In the genomic region with DNA sequence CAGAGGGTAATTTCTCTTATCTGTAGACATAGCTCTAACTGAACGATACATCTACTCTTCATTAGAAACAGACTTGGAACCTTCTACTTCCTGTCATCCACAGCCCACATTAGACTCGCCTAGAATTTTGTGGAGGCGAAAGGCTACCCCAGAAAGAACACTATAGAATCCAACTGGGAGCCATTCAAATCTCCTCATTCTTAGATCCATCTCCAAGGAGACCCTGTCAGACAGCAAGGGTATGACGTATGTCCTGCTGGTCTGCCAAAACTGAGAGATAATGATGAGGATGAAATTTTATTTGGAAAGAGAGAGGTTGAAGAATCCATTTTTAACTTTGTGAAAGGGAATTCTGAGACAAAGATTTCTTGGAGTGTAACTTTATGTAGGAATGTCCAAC, we compare ENCODE assay signal across 27 mouse cellular contexts.
A peak's percentile ranks its signal among the peaks of the same experiment; 100 is the strongest.
DNase-seq lines count a peak whose midpoint lies in the region; ATAC-seq and TF ChIP-seq lines count a peak whose summit lies in the region.
"Had no signal": no experiment of that assay in that cellular context is flagged by ENCODE, and none has a peak within 500 bp of the region (broad histone marks: within the 10 kb centered on the region; RNA-seq: fewer than 3 reads in every experiment).

No protein-coding gene starts in this region.

- no peak overlapping the region for H3K4me3 ChIP-seq in heart, embryonic 16.5 days (ENCODE audit: low read length)
- H3K4me3 ChIP-seq in lung, embryonic 14.5 days (ENCODE audit: low read depth, low read length): no peak overlapping the region
- H3K4me3 ChIP-seq in lung, postnatal 0 days (ENCODE audit: low read depth, low read length): no peak overlapping the region
- H3K4me3 ChIP-seq in embryonic fibroblast, embryonic 13.5 days (ENCODE audit: insufficient read depth, low read length): no peak overlapping the region
- H3K4me3 ChIP-seq: embryonic facial prominence, embryonic 15.5 days; erythroblast, embryonic 14.5 days; forebrain, embryonic 12.5 days; forebrain, embryonic 15.5 days; gastrocnemius, adult 2 months; heart, embryonic 10.5 days; heart, embryonic 13.5 days; intestine, embryonic 15.5 days had no signal

- WGBS in heart, embryonic 16.5 days: 57% methylated on average over 4 of the region's 4 CpGs
- WGBS in lung, embryonic 14.5 days: 56% methylated on average over 4 of the region's 4 CpGs
- WGBS in lung, postnatal 0 days: 67% methylated on average over 4 of the region's 4 CpGs

- intact Hi-C loops in heart, postnatal 25 days (cut with DNase I): no loop called here

- H3K9me3 ChIP-seq in heart, embryonic 16.5 days (replicated peaks; ENCODE audit: control insufficient read depth, low read length): no peaks in the 10 kb centered on the region
- H3K9me3 ChIP-seq in lung, embryonic 14.5 days (ENCODE audit: low read depth, low read length): no peaks in the 10 kb centered on the region
- no peaks in the 10 kb centered on the region for H3K9me3 ChIP-seq in lung, postnatal 0 days (ENCODE audit: low read length)
- H3K9me3 ChIP-seq: embryonic facial prominence, embryonic 15.5 days; forebrain, embryonic 12.5 days; forebrain, embryonic 15.5 days; heart, embryonic 10.5 days; heart, embryonic 13.5 days; intestine, embryonic 15.5 days had no signal

- TF ChIP-seq CTCF in lung, embryonic 14.5 days (IDR thresholded peaks at IDR 0.05; ENCODE audit: low read depth): no peak
- TF ChIP-seq CTCF in lung, postnatal 0 days (IDR thresholded peaks at IDR 0.05): no peak
- no peak for TF ChIP-seq CTCF in brain, embryonic 14.5 days (IDR thresholded peaks at IDR 0.05; ENCODE audit: borderline replicate concordance, extremely low read depth, insufficient read depth, insufficient read length)
- no peak for TF ChIP-seq CTCF in embryonic fibroblast, embryonic 13.5 days (IDR thresholded peaks at IDR 0.05; ENCODE audit: borderline replicate concordance, insufficient read depth, low read length)

- peak; percentile 60 for ATAC-seq in heart, embryonic 16.5 days (replicated peaks; ENCODE audit: extremely low read depth, insufficient read depth, low FRiP score)
- no peak for ATAC-seq in lung, embryonic 14.5 days (ENCODE audit: insufficient read depth)
- no peak for ATAC-seq in lung, postnatal 0 days
- ATAC-seq: CD4-positive, CD25-positive, alpha-beta regulatory T cell, adult 4 months; forebrain, embryonic 15.5 days; intestine, embryonic 15.5 days had no signal

- H3K36me3 ChIP-seq in heart, embryonic 16.5 days (ENCODE audit: control insufficient read depth, insufficient read depth): no peaks in the 10 kb centered on the region
- no peaks in the 10 kb centered on the region for H3K36me3 ChIP-seq in lung, embryonic 14.5 days (ENCODE audit: insufficient read depth)
- no peaks in the 10 kb centered on the region for H3K36me3 ChIP-seq in lung, postnatal 0 days (ENCODE audit: insufficient read depth, low read length)
- H3K36me3 ChIP-seq: embryonic facial prominence, embryonic 15.5 days; forebrain, embryonic 12.5 days; forebrain, embryonic 15.5 days; heart, embryonic 10.5 days; heart, embryonic 13.5 days; intestine, embryonic 15.5 days had no signal

- H3K27ac ChIP-seq in heart, embryonic 16.5 days (ENCODE audit: low read length): no peak overlapping the region
- no peak overlapping the region for H3K27ac ChIP-seq in lung, embryonic 14.5 days (ENCODE audit: low read depth)
- H3K27ac ChIP-seq in lung, postnatal 0 days (ENCODE audit: low read length): no peak overlapping the region
- peak overlapping the region; percentile 57 for H3K27ac ChIP-seq in embryonic fibroblast, embryonic 13.5 days (ENCODE audit: insufficient read depth, low read length)
- H3K27ac ChIP-seq: embryonic facial prominence, embryonic 15.5 days; forebrain, embryonic 12.5 days; forebrain, embryonic 15.5 days; gastrocnemius, adult 2 months; heart, embryonic 10.5 days; heart, embryonic 13.5 days; hindbrain, embryonic 14.5 days; intestine, embryonic 15.5 days had no signal

- DNase-seq in heart, postnatal 25 days (ENCODE audit: low spot score): no peak
- peak; percentile 6 for DNase-seq in lung, embryonic 14.5 days
- DNase-seq in lung, postnatal 0 days (ENCODE audit: low spot score): no peak
- peak; percentile 22 for DNase-seq in brain, embryonic 14.5 days (ENCODE audit: low read depth)
- DNase-seq: adrenal gland, adult 2 months; adrenal gland, postnatal 14 days; cerebellum, adult 11-12 months; cerebellum, adult 8-10 months; cerebellum, postnatal 10 days; cerebellum, postnatal 36 days; embryo, embryonic 11 days; gastrocnemius, adult 2 months; gastrocnemius, postnatal 14 days; heart, adult 18-20 months; heart, postnatal 36 days; kidney, adult 11 months had no signal

- H3K27me3 ChIP-seq in heart, embryonic 16.5 days (ENCODE audit: control insufficient read depth, insufficient read depth, low read length): no peaks in the 10 kb centered on the region
- H3K27me3 ChIP-seq in lung, embryonic 14.5 days (ENCODE audit: insufficient read depth, low read length): no peaks in the 10 kb centered on the region
- H3K27me3 ChIP-seq in lung, postnatal 0 days (replicated peaks; ENCODE audit: insufficient read depth, low read length): no peaks in the 10 kb centered on the region
- H3K27me3 ChIP-seq: embryonic facial prominence, embryonic 15.5 days; forebrain, embryonic 12.5 days; forebrain, embryonic 15.5 days; heart, embryonic 13.5 days; intestine, embryonic 15.5 days had no signal

- H3K4me2 ChIP-seq in heart, embryonic 16.5 days (ENCODE audit: low read depth, low read length): no peak overlapping the region
- H3K4me2 ChIP-seq in lung, embryonic 14.5 days: no peak overlapping the region
- H3K4me2 ChIP-seq in lung, postnatal 0 days (replicated peaks; ENCODE audit: low read depth, low read length): no peak overlapping the region
- H3K4me2 ChIP-seq: embryonic facial prominence, embryonic 15.5 days; forebrain, embryonic 12.5 days; forebrain, embryonic 15.5 days; heart, embryonic 13.5 days; hindbrain, embryonic 14.5 days; intestine, embryonic 15.5 days had no signal

- TF ChIP-seq POLR2A in brain, embryonic 14.5 days (IDR thresholded peaks at IDR 0.05; ENCODE audit: borderline replicate concordance, extremely low read depth, insufficient read depth, insufficient read length, poor library complexity, severe bottlenecking): no peak
- TF ChIP-seq POLR2A in embryonic fibroblast, embryonic 13.5 days (IDR thresholded peaks at IDR 0.05; ENCODE audit: low read depth, low read length): no peak

- no peak overlapping the region for H3K9ac ChIP-seq in heart, embryonic 16.5 days (ENCODE audit: low read length)
- H3K9ac ChIP-seq in lung, embryonic 14.5 days: no peak overlapping the region
- H3K9ac ChIP-seq in lung, postnatal 0 days (replicated peaks; ENCODE audit: low read depth): no peak overlapping the region
- H3K9ac ChIP-seq: embryonic facial prominence, embryonic 15.5 days; forebrain, embryonic 12.5 days; forebrain, embryonic 15.5 days; heart, embryonic 13.5 days; hindbrain, embryonic 14.5 days; intestine, embryonic 15.5 days had no signal

- TF ChIP-seq EP300 in lung, postnatal 0 days (IDR thresholded peaks at IDR 0.05): no peak

- H3K4me1 ChIP-seq in heart, embryonic 16.5 days (ENCODE audit: control insufficient read depth, insufficient read depth, low read length): no peaks in the 10 kb centered on the region
- no peaks in the 10 kb centered on the region for H3K4me1 ChIP-seq in lung, embryonic 14.5 days (ENCODE audit: insufficient read depth)
- H3K4me1 ChIP-seq in lung, postnatal 0 days (ENCODE audit: insufficient read depth, low read depth, low read length): no peaks in the 10 kb centered on the region
- H3K4me1 ChIP-seq in embryonic fibroblast, embryonic 13.5 days (ENCODE audit: control insufficient read depth, insufficient read depth, low read length): peaks cover 4% of the 10 kb centered on the region; the same call in 1 of the 2 replicates
- H3K4me1 ChIP-seq: embryonic facial prominence, embryonic 15.5 days; forebrain, embryonic 12.5 days; forebrain, embryonic 15.5 days; heart, embryonic 10.5 days; heart, embryonic 13.5 days; intestine, embryonic 15.5 days had no signal

Comparison
In these comparisons a context has a peak if more than half of its experiments do, and no peak if none do; other contexts are left out.
1. DNase-seq: peak in lung, embryonic 14.5 days (single experiment) and brain, embryonic 14.5 days (single experiment); none in heart, postnatal 25 days (single experiment) and lung, postnatal 0 days (single experiment).